Mouse (Mus musculus) midbrain, embryonic 10.5 days (tissue): ENCODE results near the gene Top3b. TPM values are rescaled to one million over a fixed set of nuclear protein-coding genes. Genes with fewer than 3 reads are reported as not detected.
A peak's percentile ranks its signal among the peaks of the same experiment; 100 is the strongest.
"Not testable (repeated sequence)": the region's sequence is repeated elsewhere in the genome, so short reads cannot be mapped to it uniquely, and the experiment has no call there.

Experiments used
- DNase-seq: peaks from one replicate; pipeline ENCODE4 v3.0.0-alpha.2; 2017; ENCODE audit warnings: low spot score
- H3K27ac ChIP-seq: fragments of 300-500 bp; sonication (generic); replicated peaks from 2 replicates; pipeline ENCODE4 v1.5.1; 2016; ENCODE audit warnings: mild to moderate bottlenecking
- H3K27me3 ChIP-seq: fragments of 300-500 bp; sonication (generic); 2 replicates; pipeline ENCODE4 v1.6.1; 2016; ENCODE audit warnings: low read depth, mild to moderate bottlenecking; ENCODE audit not compliant: poor library complexity, severe bottlenecking
- H3K36me3 ChIP-seq: fragments of 300-500 bp; sonication (generic); 2 replicates; pipeline ENCODE4 v1.6.1; 2016; ENCODE audit warnings: mild to moderate bottlenecking, moderate library complexity
- H3K4me1 ChIP-seq: fragments of 300-500 bp; sonication (generic); 2 replicates; pipeline ENCODE4 v1.6.1; 2016
- H3K4me3 ChIP-seq: fragments of 300-500 bp; sonication (generic); 2 replicates; pipeline ENCODE4 v1.5.1; 2016; ENCODE audit warnings: mild to moderate bottlenecking, moderate library complexity
- H3K9me3 ChIP-seq: fragments of 300-500 bp; sonication (generic); replicated peaks from 2 replicates; pipeline ENCODE4 v1.6.1; 2016; ENCODE audit warnings: mild to moderate bottlenecking
- WGBS: fragments of 180-500 bp; shearing (Covaris S2); methylation state at CpG from one replicate; pipeline ENCODE4 v1.1.7; 2016; 5-methylcytosine and 5-hydroxymethylcytosine counted together
- polyA plus RNA-seq: library from polyadenylated mRNA; unstranded; fragments of >200 nt; fragmentation: Nextera tagmentation; extraction: Ambion mirVana; gene quantifications from 2 replicates; pipeline ENCODE4 v1.2.1, GENCODE M21; 2016

Top3b gene
- polyA plus RNA-seq, 1 experiment from 2014 or later, result 60.5 TPM

DNA sequence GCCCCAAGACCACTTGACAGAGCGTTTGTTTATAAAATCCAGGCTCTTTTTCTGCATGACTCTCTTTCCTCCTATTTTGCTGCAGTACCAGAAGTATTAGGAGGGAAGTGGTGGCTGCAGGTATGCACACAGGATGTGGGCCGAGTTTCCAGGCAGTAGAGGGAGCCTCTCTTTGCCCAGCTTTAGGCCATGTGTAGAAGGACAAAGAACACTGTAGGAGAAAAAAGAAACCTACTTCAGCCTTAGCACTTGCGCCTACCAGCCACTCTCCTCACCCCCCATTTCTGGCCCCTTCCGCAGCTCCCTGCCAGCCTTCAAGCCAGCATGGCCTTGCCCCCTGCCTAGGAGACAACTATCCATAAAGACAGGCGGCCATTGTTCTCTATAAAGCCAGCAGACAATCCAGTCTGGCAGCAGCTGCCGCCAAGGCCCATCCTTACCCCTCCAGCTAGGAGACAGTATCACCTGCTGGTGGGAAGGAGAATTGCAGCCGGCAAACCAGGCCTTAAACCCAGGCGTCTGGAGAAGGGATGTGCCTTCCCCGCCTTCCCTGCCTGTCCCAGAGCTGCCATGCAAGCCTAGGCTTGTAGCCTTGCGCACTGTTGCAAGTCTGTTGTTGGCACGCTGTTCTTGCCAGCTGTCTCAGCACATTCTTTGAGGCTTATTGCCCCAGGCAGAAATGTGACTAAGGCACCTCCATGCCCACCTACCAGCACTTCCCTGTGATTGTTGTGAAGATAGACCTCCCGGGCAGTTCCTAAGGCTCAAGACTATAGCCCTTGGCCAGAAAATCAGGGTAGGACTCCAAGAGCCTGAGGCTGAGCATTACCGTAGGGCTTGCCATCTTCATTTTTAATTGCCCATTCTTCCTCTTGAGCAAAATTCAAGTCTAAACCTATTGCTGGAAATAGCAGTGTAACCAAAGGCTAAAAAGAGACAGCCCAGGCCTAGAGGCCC lies 41.4 kb downstream of the Top3b start:
- H3K27me3 ChIP-seq, result no peaks in the 10 kb centered on the region
- H3K4me3 ChIP-seq, result no peak overlapping the region
- peak; percentile 86 for DNase-seq
- WGBS, result 35% methylated on average over 13 of the region's 13 CpGs
- H3K9me3 ChIP-seq, result no peaks in the 10 kb centered on the region
- peaks cover 86% of the 10 kb centered on the region for H3K36me3 ChIP-seq
- H3K4me1 ChIP-seq, result peaks cover 10% of the 10 kb centered on the region
- peak overlapping the region; percentile 87 for H3K27ac ChIP-seq

- DNase-seq, result no peak
Measured at GRCm38 (mm10) chr16:16913440-16913839, 42.9 kb downstream of the Top3b start.

GRCm38 (mm10) chr16:16918441-16919117 lies 48.0 kb downstream of the Top3b start:
- Histone ChIP-seq H3K4me1 (no peaks in the 10 kb centered on the region), H3K4me3 (no peak overlapping the region), H3K36me3 (peaks cover 97% of the 10 kb centered on the region), H3K27ac (no peak overlapping the region), H3K27me3 (no peaks in the 10 kb centered on the region), H3K9me3 (no peaks in the 10 kb centered on the region)
- DNase-seq, result no peak
- 89% methylated on average over 7 of the region's 7 CpGs for WGBS

More at GRCm38 (mm10) chr16:16913440-16913839, 42.9 kb downstream of the Top3b start:
- Histone ChIP-seq H3K27me3 (no peaks in the 10 kb centered on the region), H3K4me3 (no peak overlapping the region), H3K36me3 (peaks cover 91% of the 10 kb centered on the region), H3K9me3 (no peaks in the 10 kb centered on the region), H3K4me1 (peaks cover 10% of the 10 kb centered on the region), H3K27ac (no peak overlapping the region)
- 90% methylated on average over 1 of the region's 1 CpGs for WGBS

- H3K36me3 ChIP-seq, result peaks cover 92% of the 10 kb centered on the region
Measured at GRCm38 (mm10) chr16:16921021-16921435, 50.5 kb downstream of the Top3b start.

DNA sequence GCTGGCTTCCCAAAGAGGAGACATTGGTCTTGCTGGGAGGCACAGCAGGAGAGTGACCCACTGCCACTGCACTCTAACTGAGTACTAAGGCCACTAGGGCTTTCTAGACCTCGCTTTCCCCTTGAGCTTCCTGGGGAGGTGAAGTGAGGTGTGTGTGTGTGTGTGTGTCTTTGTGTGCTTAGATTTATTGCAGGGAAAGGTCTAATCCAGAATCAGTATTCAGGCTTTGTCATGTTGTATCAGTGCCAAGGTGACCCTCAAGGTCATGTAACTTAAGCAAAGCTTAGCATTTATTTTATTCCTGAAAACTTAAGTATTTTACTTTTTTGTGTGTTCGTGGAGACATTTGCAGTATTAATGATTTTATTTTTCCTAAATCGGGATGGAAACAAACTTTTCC lies 53.9 kb downstream of the Top3b start:
- Histone ChIP-seq H3K27me3 (no peaks in the 10 kb centered on the region), H3K36me3 (peaks cover 66% of the 10 kb centered on the region), H3K4me1 (peaks cover 20% of the 10 kb centered on the region), H3K27ac (no peak overlapping the region), H3K4me3 (no peak overlapping the region), H3K9me3 (no peaks in the 10 kb centered on the region)
- 89% methylated on average over 3 of the region's 3 CpGs for WGBS
- DNase-seq, result no peak

More at GRCm38 (mm10) chr16:16921021-16921435, 50.5 kb downstream of the Top3b start:
- no peak overlapping the region for H3K4me3 ChIP-seq
- WGBS, result 87% methylated on average over 3 of the region's 3 CpGs
- DNase-seq, result no peak
- H3K4me1 ChIP-seq, result peaks cover under 1% of the 10 kb centered on the region
- H3K9me3 ChIP-seq, result no peaks in the 10 kb centered on the region
- no peaks in the 10 kb centered on the region for H3K27me3 ChIP-seq
- no peak overlapping the region for H3K27ac ChIP-seq

GRCm38 (mm10) chr16:16926536-16926935 lies 56.0 kb downstream of the Top3b start:
- H3K36me3 ChIP-seq, result peaks cover 45% of the 10 kb centered on the region
- no peaks in the 10 kb centered on the region for H3K9me3 ChIP-seq
- no peak for DNase-seq
- H3K4me1 ChIP-seq, result peaks cover 21% of the 10 kb centered on the region
- H3K27ac ChIP-seq, result peak overlapping the region; percentile 42; the same call in 1 of the 2 replicates
- H3K27me3 ChIP-seq, result no peaks in the 10 kb centered on the region
- H3K4me3 ChIP-seq, result no peak overlapping the region
- WGBS, result 32% methylated on average over 5 of the region's 5 CpGs

GRCm38 (mm10) chr16:16928908-16929307 lies 58.4 kb downstream of the Top3b start:
- not testable (repeated sequence) for H3K4me3 ChIP-seq, H3K27me3 ChIP-seq, H3K27ac ChIP-seq, H3K9me3 ChIP-seq, DNase-seq
- Histone ChIP-seq H3K4me1 (peaks cover 21% of the 10 kb centered on the region), H3K36me3 (peaks cover 24% of the 10 kb centered on the region)
- 62% methylated on average over 3 of the region's 3 CpGs for WGBS

- Histone ChIP-seq H3K27ac (no peak overlapping the region), H3K4me3 (no peak overlapping the region), H3K27me3 (no peaks in the 10 kb centered on the region), H3K36me3 (peaks cover 10% of the 10 kb centered on the region), H3K9me3 (peaks cover 8% of the 10 kb centered on the region; the same call in 1 of the 2 replicates), H3K4me1 (peaks cover 21% of the 10 kb centered on the region)
- 89% methylated on average over 3 of the region's 3 CpGs for WGBS
- no peak for DNase-seq
Measured at GRCm38 (mm10) chr16:16930326-16930725, 59.8 kb downstream of the Top3b start.

DNA sequence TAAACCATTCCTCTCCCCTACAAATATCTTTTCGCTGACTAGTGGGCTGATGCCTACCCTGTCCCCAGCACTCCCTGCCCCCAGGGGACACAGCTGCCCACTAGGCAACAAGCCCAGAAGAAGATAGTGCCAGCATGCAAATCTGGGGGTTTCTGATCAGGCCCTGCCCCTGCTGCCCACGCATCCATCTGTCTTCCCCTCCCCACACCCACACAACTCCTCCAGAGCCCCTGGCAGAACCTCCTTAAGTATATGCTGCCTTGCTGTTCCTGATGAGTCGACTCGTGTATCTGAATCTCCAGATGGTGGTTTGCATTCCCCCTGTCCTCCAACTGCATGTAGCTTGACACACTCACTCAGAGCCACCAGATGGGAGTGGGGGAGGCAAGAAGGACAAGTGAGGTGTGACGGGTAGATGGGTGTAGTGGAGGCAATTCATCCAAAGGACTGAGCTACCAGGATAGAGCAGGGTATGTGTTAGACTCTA lies 60.3 kb downstream of the Top3b start:
- Histone ChIP-seq H3K36me3 (peaks cover 7% of the 10 kb centered on the region; the same call in 1 of the 2 replicates), H3K9me3 (peaks cover 8% of the 10 kb centered on the region; the same call in 1 of the 2 replicates), H3K27ac (no peak overlapping the region), H3K4me3 (no peak overlapping the region), H3K27me3 (no peaks in the 10 kb centered on the region), H3K4me1 (peaks cover 21% of the 10 kb centered on the region)
- 80% methylated on average over 5 of the region's 5 CpGs for WGBS
- no peak for DNase-seq

DNA sequence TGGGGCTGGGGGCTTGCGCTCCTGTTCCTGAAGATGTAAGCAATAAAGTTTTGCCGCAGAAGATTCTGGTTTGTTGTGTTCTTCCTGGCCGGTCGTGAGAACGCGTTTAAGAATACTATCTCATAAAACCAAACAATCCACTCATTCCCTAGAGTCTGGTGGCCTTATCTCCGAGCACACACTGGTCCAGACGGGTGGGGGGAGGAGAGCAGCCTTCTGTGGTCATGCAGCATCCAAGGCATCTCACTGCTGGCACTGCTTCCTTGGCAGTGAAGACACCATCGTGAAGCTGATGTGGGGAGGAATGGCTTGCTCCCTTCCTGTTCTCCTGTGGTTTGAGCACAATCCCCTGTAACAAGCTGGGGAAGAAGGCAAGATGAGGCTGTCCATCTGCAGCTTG lies 69.0 kb downstream of the Top3b start:
- Histone ChIP-seq H3K4me1 (no peaks in the 10 kb centered on the region), H3K27me3 (no peaks in the 10 kb centered on the region), H3K36me3 (no peaks in the 10 kb centered on the region), H3K9me3 (peaks cover 8% of the 10 kb centered on the region; the same call in 1 of the 2 replicates), H3K4me3 (no peak overlapping the region), H3K27ac (no peak overlapping the region)
- DNase-seq, result no peak
- 93% methylated on average over 9 of the region's 9 CpGs for WGBS

DNA sequence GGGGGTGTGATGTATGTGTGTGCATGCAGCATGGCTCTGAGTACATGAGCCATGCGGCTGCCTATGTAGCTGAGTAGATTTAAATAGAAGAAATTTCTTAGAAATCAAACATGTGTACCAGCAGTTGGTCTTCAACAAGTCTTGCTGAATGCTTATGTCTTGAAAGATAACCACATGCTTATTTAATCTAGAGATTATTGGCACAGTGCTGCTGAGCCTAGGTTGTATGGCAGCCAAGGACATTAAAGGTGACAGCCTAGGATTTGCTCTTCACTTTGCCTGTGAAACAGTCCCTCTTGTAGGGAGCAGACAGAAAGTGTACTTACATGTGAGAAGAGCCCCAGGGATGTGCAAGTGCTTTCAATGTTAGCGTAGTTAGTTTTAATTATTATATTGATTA lies 70.5 kb downstream of the Top3b start:
- WGBS, result 94% methylated on average over 2 of the region's 2 CpGs
- Histone ChIP-seq H3K9me3 (peaks cover 8% of the 10 kb centered on the region; the same call in 1 of the 2 replicates), H3K4me1 (no peaks in the 10 kb centered on the region), H3K4me3 (no peak overlapping the region), H3K27ac (no peak overlapping the region), H3K27me3 (no peaks in the 10 kb centered on the region), H3K36me3 (no peaks in the 10 kb centered on the region)
- no peak for DNase-seq
